In genomic region chr10:81605974-81606751, GRCm38 (mm10) we compare ENCODE assay signal across 7 mouse cellular contexts. TPM values are rescaled to one million over a fixed set of nuclear protein-coding genes. Genes with fewer than 3 reads are reported as not detected.
DNase-seq lines count a peak whose midpoint lies in the region; ATAC-seq lines count a peak whose summit lies in the region.

Gene BC025920 (plus strand): TSS chr10:81606270.

- WGBS in embryonic facial prominence, embryonic 11.5 days, result under 1% methylated on average over 39 of the region's 39 CpGs
- 1% methylated on average over 39 of the region's 39 CpGs for WGBS in limb, embryonic 10.5 days
- 1% methylated on average over 39 of the region's 39 CpGs for whole genome bisulfite sequencing in midbrain, embryonic 13.5 days

- H3K4me1 ChIP-seq in embryonic facial prominence, embryonic 11.5 days (ENCODE audit: control insufficient read depth, insufficient read depth, low read length), result peaks cover 4% of the 10 kb centered on the region
- H3K4me1 ChIP-seq in limb, embryonic 10.5 days, result peaks cover 42% of the 10 kb centered on the region
- H3K4me1 ChIP-seq in midbrain, embryonic 13.5 days (replicated peaks), result peaks cover 30% of the 10 kb centered on the region

- no peaks in the 10 kb centered on the region for H3K36me3 ChIP-seq in embryonic facial prominence, embryonic 11.5 days (replicated peaks; ENCODE audit: control insufficient read depth, insufficient read depth, low read depth, low read length)
- H3K36me3 ChIP-seq in limb, embryonic 10.5 days, result 0 out of 2 replicates have a peak, but pooled peaks cover 3% of the 10 kb centered on the region
- no peaks in the 10 kb centered on the region; the same call in 1 of the 2 replicates for H3K36me3 ChIP-seq in midbrain, embryonic 13.5 days

- DNase-seq in adrenal gland, postnatal 14 days, result peak; percentile 97
- DNase-seq in embryonic facial prominence, embryonic 11.5 days (ENCODE audit: low spot score), result peak; percentile 98
- peak; percentile 98 for DNase-seq in kidney, adult 11 months
- DNase-seq in limb, embryonic 10.5 days (ENCODE audit: low spot score), result peak; percentile 89
- peak; percentile 84 for DNase-seq in spleen, adult 12 weeks (ENCODE audit: low spot score)

- no peaks in the 10 kb centered on the region for H3K27me3 ChIP-seq in embryonic facial prominence, embryonic 11.5 days (ENCODE audit: control insufficient read depth, insufficient read depth, low read length)
- no peaks in the 10 kb centered on the region for H3K27me3 ChIP-seq in limb, embryonic 10.5 days (ENCODE audit: low read depth, poor library complexity, severe bottlenecking)
- peaks cover 12% of the 10 kb centered on the region for H3K27me3 ChIP-seq in midbrain, embryonic 13.5 days

- peak; percentile 75 for ATAC-seq in embryonic facial prominence, embryonic 11.5 days (replicated peaks; ENCODE audit: insufficient number of reproducible peaks, low FRiP score, low TSS enrichment, low read depth)
- ATAC-seq in granulocyte monocyte progenitor cell, adult 5-6 weeks (replicated peaks; ENCODE audit: poor library complexity, severe bottlenecking), result peak; percentile 73
- ATAC-seq in midbrain, embryonic 13.5 days, result peak; percentile 89

- H3K9ac ChIP-seq in embryonic facial prominence, embryonic 11.5 days (replicated peaks; ENCODE audit: low read length), result peak within 1 kb of the TSS; percentile 67
- H3K9ac ChIP-seq in midbrain, embryonic 13.5 days (replicated peaks), result peak within 1 kb of the TSS; percentile 63

- H3K4me2 ChIP-seq in embryonic facial prominence, embryonic 11.5 days (ENCODE audit: low read depth, low read length), result peak within 1 kb of the TSS; percentile 80
- H3K4me2 ChIP-seq in midbrain, embryonic 13.5 days (replicated peaks), result peak within 1 kb of the TSS; percentile 69

- H3K9me3 ChIP-seq in embryonic facial prominence, embryonic 11.5 days (replicated peaks; ENCODE audit: control insufficient read depth, low read length), result no peaks in the 10 kb centered on the region
- no peaks in the 10 kb centered on the region for H3K9me3 ChIP-seq in limb, embryonic 10.5 days (replicated peaks)
- H3K9me3 ChIP-seq in midbrain, embryonic 13.5 days, result no peaks in the 10 kb centered on the region

- peak within 1 kb of the TSS; percentile 50 for H3K4me3 ChIP-seq in embryonic facial prominence, embryonic 11.5 days (ENCODE audit: low read depth, low read length)
- peak within 1 kb of the TSS; percentile 65 for H3K4me3 ChIP-seq in limb, embryonic 10.5 days
- H3K4me3 ChIP-seq in midbrain, embryonic 13.5 days (replicated peaks), result peak within 1 kb of the TSS; percentile 50

- peak within 1 kb of the TSS; percentile 70 for H3K27ac ChIP-seq in embryonic facial prominence, embryonic 11.5 days (replicated peaks; ENCODE audit: low read depth, low read length)
- H3K27ac ChIP-seq in limb, embryonic 10.5 days, result peak within 1 kb of the TSS; percentile 92
- H3K27ac ChIP-seq in midbrain, embryonic 13.5 days, result peak within 1 kb of the TSS; percentile 93

RNA-seq across cellular contexts. Expression of gene BC025920, which starts in this region (rescaled TPM):
- 2.0 TPM in 2 replicates for total RNA-seq in adrenal gland, postnatal 14 days (2021)
- polyA plus RNA-seq in embryonic facial prominence, embryonic 11.5 days (2014; fragmentation: Nextera tagmentation; extraction: Ambion mirVana), result 0.52 and 0.70 TPM in 2 replicates
- 3.7 and 4.4 TPM in 2 replicates for total RNA-seq in granulocyte monocyte progenitor cell, adult 5-6 weeks (2014; fragmentation: Nextera tagmentation)
- total RNA-seq in granulocyte monocyte progenitor cell, adult 5-6 weeks (2017), result 0.26 and 1.4 TPM in 2 replicates
- 1.4 TPM in 2 replicates for polyA plus RNA-seq in limb, embryonic 10.5 days (2016; fragmentation: Nextera tagmentation; extraction: Ambion mirVana)
- polyA plus RNA-seq in midbrain, embryonic 13.5 days (2015; fragmentation: Nextera tagmentation; extraction: Ambion mirVana), result 2.9 and 3.0 TPM in 2 replicates

Comparison
In these comparisons a context has a peak if more than half of its experiments do, and no peak if none do; other contexts are left out.
1. Peak in every context shown above with its lines: DNase-seq, ATAC-seq, H3K4me3 ChIP-seq and H3K27ac ChIP-seq.
2. Peak in DNase-seq, ATAC-seq, H3K4me3 ChIP-seq, H3K27ac ChIP-seq, H3K9ac ChIP-seq and H3K4me2 ChIP-seq in embryonic facial prominence, embryonic 11.5 days; RNA of the gene not detected or under 1 TPM.